Mouse (Mus musculus): ENCODE measurements around the gene Nfatc3. TPM values are rescaled to one million over a fixed set of nuclear protein-coding genes. Genes with fewer than 3 reads are reported as not detected.

Nfatc3 gene
- polyA plus RNA-seq, 1 experiment from 2014 or later, result 3.4 TPM

DNA sequence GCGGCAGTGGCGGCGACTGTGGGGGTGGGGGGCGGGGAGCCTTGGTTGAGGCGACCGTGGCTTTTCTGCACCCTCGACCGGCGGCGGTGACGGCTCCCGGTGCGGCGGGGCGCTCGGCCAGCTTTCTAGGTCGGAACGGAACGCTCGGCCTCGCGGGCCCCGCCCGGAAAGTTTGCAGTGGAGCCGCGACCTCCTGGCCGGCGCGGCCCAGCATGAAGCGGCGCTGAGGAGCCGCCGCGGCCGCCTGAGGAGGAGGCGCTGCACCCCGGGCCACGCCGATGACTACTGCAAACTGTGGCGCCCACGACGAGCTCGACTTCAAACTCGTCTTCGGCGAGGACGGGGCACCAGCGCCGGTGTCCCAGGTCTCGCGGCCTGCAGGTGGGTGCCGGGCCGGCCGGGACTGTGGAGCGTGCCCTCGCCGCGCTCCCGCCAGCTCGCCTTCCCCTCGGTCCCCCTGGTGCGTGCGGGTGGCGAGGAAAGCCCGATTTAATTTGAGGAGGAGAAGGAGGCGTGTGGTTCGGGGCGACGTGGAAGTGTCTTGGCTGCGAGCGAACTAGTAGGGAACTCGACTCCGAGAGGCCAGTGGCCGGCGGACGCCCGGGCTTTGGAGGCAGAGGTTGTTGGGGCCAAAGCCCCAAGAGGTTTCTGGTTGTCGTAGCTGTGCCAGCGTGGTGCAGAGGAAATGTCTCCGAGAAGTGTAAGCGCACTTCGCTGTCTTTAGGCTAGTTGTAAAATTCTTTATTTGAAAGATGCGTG is 1.2 kb downstream of the Nfatc3 start:
- Histone ChIP-seq H3K4me3 (peak overlapping the region; percentile 95), H3K27ac (peak overlapping the region; percentile 97), H3K4me2 (peak overlapping the region; percentile 67), H3K4me1 (replicated peaks) (peaks cover 26% of the 10 kb centered on the region), H3K27me3 (no peaks in the 10 kb centered on the region), H3K36me3 (no peaks in the 10 kb centered on the region), H3K9ac (peak overlapping the region; percentile 94), H3K9me3 (replicated peaks) (no peaks in the 10 kb centered on the region)
- peak; percentile 79 for ATAC-seq (replicated peaks; ENCODE audit: insufficient number of reproducible peaks, insufficient read depth, low FRiP score, low read depth)
- WGBS, result under 1% methylated on average over 80 of the region's 83 CpGs

DNA sequence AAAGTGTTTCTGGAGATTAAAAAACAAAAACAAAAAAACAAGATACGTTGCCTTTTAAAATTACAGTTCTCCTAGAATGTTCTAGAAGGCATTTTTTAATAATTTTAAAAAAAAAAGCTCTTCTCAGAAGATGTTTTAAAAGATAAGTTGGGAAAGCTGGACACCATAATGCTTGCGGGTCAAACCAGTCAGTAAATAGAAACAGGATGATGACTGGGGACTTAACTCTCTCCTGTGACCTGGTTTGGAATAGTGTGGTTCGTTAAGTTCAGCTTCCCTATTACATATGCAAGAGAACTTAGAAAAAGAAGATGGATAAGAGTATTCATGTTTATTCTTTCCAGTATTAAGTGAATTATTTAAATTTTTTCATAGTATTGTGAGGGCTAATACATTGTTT is 1.9 kb downstream of the Nfatc3 start:
- ATAC-seq (replicated peaks; ENCODE audit: insufficient number of reproducible peaks, insufficient read depth, low FRiP score, low read depth), result no peak
- H3K4me1 ChIP-seq (replicated peaks), result peaks cover 26% of the 10 kb centered on the region
- H3K4me2 ChIP-seq, result peak overlapping the region; percentile 67
- no peaks in the 10 kb centered on the region for H3K27me3 ChIP-seq
- 3% methylated on average over 3 of the region's 3 CpGs for WGBS
- H3K36me3 ChIP-seq, result no peaks in the 10 kb centered on the region
- no peaks in the 10 kb centered on the region for H3K9me3 ChIP-seq (replicated peaks)
- H3K9ac ChIP-seq, result peak overlapping the region; percentile 94
- peak overlapping the region; percentile 97; the same call in 1 of the 2 replicates for H3K27ac ChIP-seq
- H3K4me3 ChIP-seq, result peak overlapping the region; percentile 95

DNA sequence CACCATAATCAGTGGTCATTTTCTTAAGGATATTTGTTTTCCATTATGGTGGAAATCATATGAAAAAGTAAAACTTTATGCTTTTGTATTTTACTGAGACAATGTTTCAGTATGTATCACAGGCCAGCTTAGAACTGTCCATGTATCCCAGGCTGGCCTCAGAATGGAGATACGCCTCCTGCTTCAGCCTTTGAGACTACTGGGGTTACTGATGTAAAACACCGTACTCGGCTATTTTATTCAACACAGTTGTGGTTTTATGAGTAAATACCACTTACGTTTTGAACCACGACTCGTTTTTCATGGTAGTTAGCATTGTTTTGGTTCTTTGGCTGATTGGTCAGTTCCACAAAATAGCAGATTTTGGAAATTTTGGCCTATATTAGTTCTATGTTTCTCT is 3.0 kb downstream of the Nfatc3 start:
- WGBS, result 85% methylated on average over 6 of the region's 6 CpGs
- H3K27me3 ChIP-seq, result no peaks in the 10 kb centered on the region
- H3K9me3 ChIP-seq (replicated peaks), result no peaks in the 10 kb centered on the region
- H3K9ac ChIP-seq, result no peak overlapping the region
- H3K27ac ChIP-seq, result no peak overlapping the region
- no peaks in the 10 kb centered on the region for H3K36me3 ChIP-seq
- H3K4me2 ChIP-seq, result peak overlapping the region; percentile 67
- peaks cover 26% of the 10 kb centered on the region for H3K4me1 ChIP-seq (replicated peaks)
- H3K4me3 ChIP-seq, result peak overlapping the region; percentile 95; the same call in 1 of the 2 replicates
- no peak for ATAC-seq (replicated peaks; ENCODE audit: insufficient number of reproducible peaks, insufficient read depth, low FRiP score, low read depth)

DNA sequence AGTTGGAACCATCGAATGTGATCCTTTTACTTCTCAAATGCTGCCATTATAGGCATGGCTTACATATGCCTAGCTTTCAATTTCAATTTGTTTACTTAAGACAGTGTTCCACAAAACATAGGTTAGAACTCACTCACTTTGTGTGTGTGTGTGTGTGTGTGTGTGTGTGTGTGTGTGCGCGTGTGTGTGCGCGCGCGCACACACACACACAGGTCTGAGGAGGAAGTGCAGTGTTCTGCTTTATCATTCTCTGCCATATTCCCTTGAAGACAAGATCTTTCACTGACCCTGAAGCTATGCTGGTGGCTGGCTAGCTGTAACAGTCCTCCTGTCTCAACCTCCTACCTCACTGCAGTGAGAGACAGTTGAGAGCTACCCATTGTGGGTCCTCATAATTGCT is 4.4 kb downstream of the Nfatc3 start:
- Histone ChIP-seq H3K4me1 (replicated peaks) (peaks cover 26% of the 10 kb centered on the region), H3K9me3 (replicated peaks) (no peaks in the 10 kb centered on the region), H3K27ac (no peak overlapping the region), H3K27me3 (no peaks in the 10 kb centered on the region), H3K9ac (no peak overlapping the region), H3K36me3 (no peaks in the 10 kb centered on the region), H3K4me2 (no peak overlapping the region), H3K4me3 (no peak overlapping the region)
- no peak for ATAC-seq (replicated peaks; ENCODE audit: insufficient number of reproducible peaks, insufficient read depth, low FRiP score, low read depth)
- WGBS, result 91% methylated on average over 7 of the region's 7 CpGs

DNA sequence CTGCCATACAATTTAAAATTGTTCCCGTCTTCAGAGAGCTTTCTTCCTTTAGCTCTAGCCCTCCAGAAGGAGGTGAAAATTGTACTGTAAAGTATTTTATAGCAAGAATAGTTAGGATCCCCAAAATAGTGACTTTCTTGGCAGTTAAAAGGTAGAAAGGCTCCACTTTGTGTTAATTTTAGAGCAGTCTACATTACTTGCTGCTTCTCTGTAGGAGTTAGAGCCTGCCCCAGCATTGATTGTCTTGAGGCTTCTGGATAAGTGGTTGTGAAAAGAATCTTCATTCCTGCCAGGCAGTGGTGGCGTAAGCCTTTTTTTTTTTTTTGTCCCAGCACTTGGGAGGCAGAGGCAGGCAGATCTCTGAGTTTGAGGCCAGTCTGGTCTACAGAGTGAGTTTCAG is 8.1 kb downstream of the Nfatc3 start:
- WGBS, result 96% methylated on average over 2 of the region's 2 CpGs
- no peaks in the 10 kb centered on the region for H3K27me3 ChIP-seq
- no peaks in the 10 kb centered on the region for H3K9me3 ChIP-seq (replicated peaks)

DNA sequence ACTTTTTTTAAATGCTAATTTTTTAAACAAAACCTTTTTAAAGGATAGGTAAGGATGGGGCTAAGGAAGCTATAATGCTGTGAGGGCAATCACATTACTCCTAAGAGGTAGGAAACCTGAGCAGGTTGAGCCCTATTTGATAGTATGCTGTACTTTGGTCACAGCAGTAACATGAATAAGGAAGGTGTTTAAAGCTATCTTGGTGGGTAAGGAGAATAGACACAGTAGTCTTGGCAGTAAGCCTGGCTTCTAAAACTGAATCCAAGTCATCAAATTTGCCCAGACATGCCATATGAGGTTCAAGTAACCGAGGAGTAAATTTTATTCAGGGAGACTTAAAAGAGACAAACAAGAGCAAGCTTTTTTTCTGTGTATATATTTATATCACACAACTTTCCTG is 10.9 kb downstream of the Nfatc3 start:
- no peak for ATAC-seq (replicated peaks; ENCODE audit: insufficient number of reproducible peaks, insufficient read depth, low FRiP score, low read depth)
- Histone ChIP-seq H3K4me3 (no peak overlapping the region), H3K4me1 (replicated peaks) (0 out of 2 replicates have a peak, but pooled peaks cover 5% of the 10 kb centered on the region), H3K27ac (no peak overlapping the region), H3K36me3 (no peaks in the 10 kb centered on the region), H3K9me3 (replicated peaks) (no peaks in the 10 kb centered on the region), H3K27me3 (no peaks in the 10 kb centered on the region), H3K4me2 (no peak overlapping the region), H3K9ac (no peak overlapping the region)
- 50% methylated on average over 1 of the region's 1 CpGs for WGBS

More for the DNA sequence above, 8.1 kb downstream of the Nfatc3 start:
- H3K4me1 ChIP-seq (replicated peaks), result peaks cover 13% of the 10 kb centered on the region
- no peak overlapping the region for H3K9ac ChIP-seq
- no peak overlapping the region for H3K27ac ChIP-seq
- H3K36me3 ChIP-seq, result no peaks in the 10 kb centered on the region
- H3K4me2 ChIP-seq, result no peak overlapping the region
- no peak for ATAC-seq (replicated peaks; ENCODE audit: insufficient number of reproducible peaks, insufficient read depth, low FRiP score, low read depth)
- no peak overlapping the region for H3K4me3 ChIP-seq

DNA sequence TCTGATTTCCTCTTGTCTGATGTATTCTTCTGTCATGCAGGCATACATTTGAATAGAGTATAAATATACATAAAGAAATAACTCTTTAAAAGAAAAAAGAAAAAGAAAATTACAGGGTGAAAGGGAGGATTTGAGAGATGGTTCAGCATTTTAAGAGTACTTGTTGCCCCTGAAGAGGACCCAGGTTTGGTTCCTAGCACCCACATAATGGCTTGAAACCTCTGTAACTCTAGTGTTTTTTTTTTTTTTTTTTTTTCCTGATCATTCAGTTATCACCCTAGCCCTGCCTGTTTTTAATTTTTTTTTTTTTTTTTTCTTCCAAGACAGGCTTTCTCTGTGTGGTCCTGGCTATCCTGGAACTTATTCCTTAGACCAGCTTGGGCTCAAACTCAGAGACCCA is 13.5 kb downstream of the Nfatc3 start:
- no peaks in the 10 kb centered on the region for H3K27me3 ChIP-seq
- H3K4me2 ChIP-seq, result no peak overlapping the region
- no peaks in the 10 kb centered on the region for H3K9me3 ChIP-seq (replicated peaks)
- H3K27ac ChIP-seq, result no peak overlapping the region
- no peak overlapping the region for H3K4me3 ChIP-seq
- no peak overlapping the region for H3K9ac ChIP-seq
- H3K4me1 ChIP-seq (replicated peaks), result peaks cover 14% of the 10 kb centered on the region; the same call in 1 of the 2 replicates
- no peaks in the 10 kb centered on the region for H3K36me3 ChIP-seq
- ATAC-seq (replicated peaks; ENCODE audit: insufficient number of reproducible peaks, insufficient read depth, low FRiP score, low read depth), result no peak

DNA sequence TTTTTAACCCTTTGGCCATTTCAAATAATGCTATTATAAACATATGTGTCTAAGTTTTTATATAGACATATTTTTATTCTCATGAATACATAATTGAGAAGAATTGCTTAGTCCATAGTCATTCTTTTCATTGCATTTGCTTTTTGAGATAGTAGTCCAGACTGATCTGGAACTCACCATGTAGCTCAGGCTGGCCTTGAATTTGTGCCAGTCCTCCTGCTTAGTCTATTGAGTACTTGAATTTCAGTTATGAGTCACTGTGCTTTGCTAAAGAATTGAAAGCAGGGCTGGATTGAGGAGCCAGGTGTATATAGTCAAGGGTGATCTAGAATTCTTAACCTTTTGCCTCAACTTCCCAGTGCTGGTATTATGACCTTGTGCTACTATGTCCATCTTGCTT is 15.6 kb downstream of the Nfatc3 start:
- H3K9me3 ChIP-seq (replicated peaks), result no peaks in the 10 kb centered on the region
- no peak overlapping the region for H3K4me2 ChIP-seq
- H3K27ac ChIP-seq, result no peak overlapping the region
- no peak overlapping the region for H3K4me3 ChIP-seq
- H3K36me3 ChIP-seq, result peaks cover 7% of the 10 kb centered on the region; the same call in 1 of the 2 replicates
- no peak overlapping the region for H3K9ac ChIP-seq
- peaks cover 14% of the 10 kb centered on the region; the same call in 1 of the 2 replicates for H3K4me1 ChIP-seq (replicated peaks)
- ATAC-seq (replicated peaks; ENCODE audit: insufficient number of reproducible peaks, insufficient read depth, low FRiP score, low read depth), result no peak
- H3K27me3 ChIP-seq, result no peaks in the 10 kb centered on the region

DNA sequence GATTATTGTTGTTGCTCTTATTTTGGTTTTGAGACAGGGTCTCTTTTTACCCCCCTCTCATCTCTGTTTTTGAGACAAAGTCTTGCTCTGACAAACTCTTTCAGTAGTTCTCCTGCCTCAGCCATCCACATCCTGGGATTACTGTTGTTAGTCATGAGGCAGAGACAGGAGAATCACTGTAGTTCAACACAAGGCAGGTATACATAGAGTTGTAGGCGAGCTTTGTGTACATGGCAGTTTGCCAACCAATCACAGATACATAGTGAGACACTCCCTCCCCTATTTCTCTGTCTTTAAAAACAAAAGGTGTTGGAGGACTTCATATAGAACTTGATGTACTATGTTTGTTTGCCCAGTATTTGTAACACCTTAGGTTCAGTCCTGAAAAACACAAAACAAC is 16.0 kb downstream of the Nfatc3 start:
- no peaks in the 10 kb centered on the region for H3K9me3 ChIP-seq (replicated peaks)
- H3K4me1 ChIP-seq (replicated peaks), result peaks cover 14% of the 10 kb centered on the region; the same call in 1 of the 2 replicates
- H3K4me2 ChIP-seq, result no peak overlapping the region
- H3K9ac ChIP-seq, result no peak overlapping the region
- H3K27ac ChIP-seq, result no peak overlapping the region
- H3K4me3 ChIP-seq, result no peak overlapping the region
- no peaks in the 10 kb centered on the region for H3K27me3 ChIP-seq
- H3K36me3 ChIP-seq, result peaks cover 11% of the 10 kb centered on the region; the same call in 1 of the 2 replicates
- 66% methylated on average over 1 of the region's 1 CpGs for WGBS
- no peak for ATAC-seq (replicated peaks; ENCODE audit: insufficient number of reproducible peaks, insufficient read depth, low FRiP score, low read depth)

DNA sequence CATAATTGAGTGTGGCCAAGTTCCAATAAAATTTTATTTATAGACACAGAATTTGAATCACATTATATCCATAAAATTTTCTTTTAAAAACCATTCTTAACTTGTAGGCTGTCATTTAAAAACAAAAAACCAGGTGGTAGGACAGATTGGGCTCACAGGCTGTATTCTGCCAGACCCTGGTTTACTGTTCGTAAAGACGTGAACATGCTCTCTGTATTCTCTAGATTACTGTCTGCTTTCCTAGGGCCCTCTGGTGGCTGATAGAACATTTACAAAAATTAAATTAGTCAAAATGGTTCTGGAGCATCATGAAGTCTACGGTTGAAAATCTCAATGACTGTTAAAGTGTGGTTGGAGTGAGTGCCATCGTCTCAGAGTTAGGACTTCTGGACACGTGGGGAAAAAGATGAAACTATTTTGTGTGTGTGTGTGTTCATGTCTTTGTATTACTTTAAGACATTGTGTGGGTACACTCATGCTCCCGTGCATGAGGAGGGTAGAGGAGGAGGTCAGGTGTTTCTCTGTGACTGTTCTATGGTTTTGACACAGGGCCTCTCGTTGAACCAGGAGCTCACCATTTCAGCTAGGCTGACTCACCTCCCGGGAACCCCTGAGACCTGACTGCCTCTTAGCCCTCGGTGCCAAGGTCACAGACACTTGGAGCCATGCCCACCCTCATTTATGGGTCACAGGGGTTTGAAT is 16.7 kb downstream of the Nfatc3 start:
- Histone ChIP-seq H3K9ac (no peak overlapping the region), H3K4me2 (no peak overlapping the region), H3K36me3 (peaks cover 11% of the 10 kb centered on the region; the same call in 1 of the 2 replicates), H3K27ac (no peak overlapping the region), H3K27me3 (no peaks in the 10 kb centered on the region), H3K4me3 (no peak overlapping the region), H3K4me1 (replicated peaks) (peaks cover 11% of the 10 kb centered on the region; the same call in 1 of the 2 replicates), H3K9me3 (replicated peaks) (no peaks in the 10 kb centered on the region)
- ATAC-seq (replicated peaks; ENCODE audit: insufficient number of reproducible peaks, insufficient read depth, low FRiP score, low read depth), result no peak
- 61% methylated on average over 9 of the region's 9 CpGs for WGBS

DNA sequence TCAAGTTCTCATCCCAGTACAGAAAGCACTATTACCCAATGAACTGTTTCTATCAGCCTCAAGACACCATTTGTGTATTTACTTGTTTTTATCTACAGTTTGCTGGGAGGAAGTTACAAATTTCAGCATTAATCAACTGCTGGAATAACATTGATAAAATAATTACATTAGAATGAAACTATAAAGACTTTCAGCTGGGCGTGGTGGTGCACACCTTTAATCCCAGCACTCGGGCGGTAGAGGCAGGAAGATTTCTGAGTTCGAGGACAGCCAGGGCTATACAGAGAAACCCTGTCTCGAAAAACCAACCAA is 17.2 kb downstream of the Nfatc3 start:
- 92% methylated on average over 5 of the region's 5 CpGs for WGBS
- Histone ChIP-seq H3K9ac (no peak overlapping the region), H3K4me1 (replicated peaks) (peaks cover 9% of the 10 kb centered on the region; the same call in 1 of the 2 replicates), H3K36me3 (peaks cover 11% of the 10 kb centered on the region; the same call in 1 of the 2 replicates), H3K27ac (no peak overlapping the region), H3K9me3 (replicated peaks) (no peaks in the 10 kb centered on the region), H3K27me3 (no peaks in the 10 kb centered on the region), H3K4me2 (no peak overlapping the region), H3K4me3 (no peak overlapping the region)
- ATAC-seq (replicated peaks; ENCODE audit: insufficient number of reproducible peaks, insufficient read depth, low FRiP score, low read depth), result no peak

All from heart, embryonic 15.5 days (tissue).